Mouse (Mus musculus) left cerebral cortex, adult 9 months (tissue): ENCODE data around the gene Adamts20.

Experiments
- DNase-seq, 2 experiments: peaks; one replicate each; pipeline ENCODE4 v3.0.0; 2022; ENCODE audit warnings: low spot score in 2 of 2

The Adamts20 gene

GRCm38 (mm10) chr15:94344317-94344716, 120.9 kb downstream of the Adamts20 start:
- no peak for DNase-seq

- DNase-seq = peak in 1 of 2 experiments; percentile 85
Observed at GRCm38 (mm10) chr15:94342365-94342764, 122.9 kb downstream of the Adamts20 start.

- DNase-seq = no peak
Observed at GRCm38 (mm10) chr15:94339011-94339410, 126.2 kb downstream of the Adamts20 start.

GRCm38 (mm10) chr15:94334586-94334985, 130.6 kb downstream of the Adamts20 start:
- DNase-seq = no peak

- no peak for DNase-seq
Observed at GRCm38 (mm10) chr15:94326626-94327025, 138.6 kb downstream of the Adamts20 start.

- DNase-seq = no peak
Observed at GRCm38 (mm10) chr15:94325509-94326181, 139.6 kb downstream of the Adamts20 start.

GRCm38 (mm10) chr15:94316171-94316570, 149.0 kb downstream of the Adamts20 start:
- DNase-seq = no peak

- DNase-seq = peak in 1 of 2 experiments; percentile 22
Observed at GRCm38 (mm10) chr15:94309689-94310088, 155.5 kb downstream of the Adamts20 start.

- DNase-seq = no peak
Observed at GRCm38 (mm10) chr15:94307888-94308287, 157.3 kb downstream of the Adamts20 start.

- DNase-seq = no peak
Observed at GRCm38 (mm10) chr15:94303151-94303550, 162.1 kb downstream of the Adamts20 start.

- DNase-seq = no peak
Observed at GRCm38 (mm10) chr15:94294084-94294483, 171.1 kb downstream of the Adamts20 start.

GRCm38 (mm10) chr15:94288015-94288414, 177.2 kb downstream of the Adamts20 start:
- DNase-seq = no peak

- no peak for DNase-seq
Observed at GRCm38 (mm10) chr15:94287495-94287894, 177.7 kb downstream of the Adamts20 start.

GRCm38 (mm10) chr15:94276418-94276817, 188.8 kb downstream of the Adamts20 start:
- peak; percentile 28 to 48 for DNase-seq

- peak in 1 of 2 experiments; percentile 92 for DNase-seq
Observed at GRCm38 (mm10) chr15:94265630-94266029, 199.6 kb downstream of the Adamts20 start.

- no peak for DNase-seq
Observed at GRCm38 (mm10) chr15:94264497-94264879, 200.7 kb downstream of the Adamts20 start.

GRCm38 (mm10) chr15:94263866-94264496, 201.2 kb downstream of the Adamts20 start:
- DNase-seq = no peak

GRCm38 (mm10) chr15:94263241-94263640, 202.0 kb downstream of the Adamts20 start:
- DNase-seq = no peak

GRCm38 (mm10) chr15:94259497-94259896, 205.7 kb downstream of the Adamts20 start:
- no peak for DNase-seq

- no peak for DNase-seq
Observed at GRCm38 (mm10) chr15:94255538-94255937, 209.7 kb downstream of the Adamts20 start.

- DNase-seq = peak in 1 of 2 experiments; percentile 50
Observed at GRCm38 (mm10) chr15:94254861-94255516, 210.2 kb downstream of the Adamts20 start.

GRCm38 (mm10) chr15:94254091-94254860, 210.9 kb downstream of the Adamts20 start:
- DNase-seq = peak in 1 of 2 experiments; percentile 41
